Mouse (Mus musculus) layer of hippocampus, adult 9-10 months (tissue): Measurements from ENCODE around the gene Sim2.

ENCODE experiments used
- DNase-seq: peaks from one replicate; pipeline ENCODE4 v3.0.0; 2022; ENCODE audit warnings: low spot score

The Sim2 gene

GRCm38 (mm10) chr16:94084711-94085602 lies at the start of gene Sim2:
Sim2 (plus strand) TSS chr16:94084931.
- DNase-seq: no peak

GRCm38 (mm10) chr16:94037280-94037679 lies 47.5 kb upstream of the Sim2 start:
- no peak for DNase-seq

- DNase-seq: peak; percentile 50
Observed at GRCm38 (mm10) chr16:94038272-94038985, 46.3 kb upstream of the Sim2 start.

DNA sequence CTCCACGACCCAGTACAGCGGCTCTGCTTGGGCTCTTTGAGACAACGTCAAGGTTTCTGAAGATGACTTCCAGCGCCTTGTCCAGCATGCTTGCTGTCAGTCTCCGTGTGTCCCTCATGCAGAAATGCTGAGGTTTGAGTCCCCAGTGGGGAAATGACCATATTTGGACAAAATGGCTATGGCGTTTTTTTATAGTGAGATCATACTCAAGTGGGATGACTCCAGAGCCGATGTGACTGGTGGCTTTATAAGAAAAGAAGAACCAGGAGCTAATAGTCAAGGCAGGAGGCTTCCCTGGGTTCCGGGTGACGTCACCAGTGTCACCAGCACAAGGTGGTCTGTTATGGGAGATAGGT lies 45.8 kb upstream of the Sim2 start:
- no peak for DNase-seq

- no peak for DNase-seq
Observed at GRCm38 (mm10) chr16:94040485-94040884, 44.2 kb upstream of the Sim2 start.

- DNase-seq: no peak
Observed at GRCm38 (mm10) chr16:94041065-94041712, 43.5 kb upstream of the Sim2 start.

DNA sequence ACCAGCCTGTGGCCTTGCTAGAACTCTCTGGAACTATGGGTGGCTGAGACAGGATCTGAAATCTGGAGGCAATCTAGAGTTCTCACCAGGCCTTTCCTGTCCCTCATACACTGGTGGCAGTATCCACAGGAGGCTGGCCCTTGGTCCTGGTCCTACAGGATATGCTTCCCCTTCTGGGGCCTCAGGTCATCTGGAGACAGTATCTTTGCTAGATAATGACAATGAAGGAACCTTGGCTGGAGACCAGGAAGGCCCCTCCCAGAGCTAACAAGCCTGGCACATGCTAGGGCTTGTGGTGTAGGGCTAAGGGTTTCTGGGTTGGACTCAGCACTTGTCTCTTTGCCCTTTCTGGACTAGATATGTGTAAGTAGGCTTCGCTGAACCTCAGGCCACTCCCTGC lies 40.9 kb upstream of the Sim2 start:
- no peak for DNase-seq

DNA sequence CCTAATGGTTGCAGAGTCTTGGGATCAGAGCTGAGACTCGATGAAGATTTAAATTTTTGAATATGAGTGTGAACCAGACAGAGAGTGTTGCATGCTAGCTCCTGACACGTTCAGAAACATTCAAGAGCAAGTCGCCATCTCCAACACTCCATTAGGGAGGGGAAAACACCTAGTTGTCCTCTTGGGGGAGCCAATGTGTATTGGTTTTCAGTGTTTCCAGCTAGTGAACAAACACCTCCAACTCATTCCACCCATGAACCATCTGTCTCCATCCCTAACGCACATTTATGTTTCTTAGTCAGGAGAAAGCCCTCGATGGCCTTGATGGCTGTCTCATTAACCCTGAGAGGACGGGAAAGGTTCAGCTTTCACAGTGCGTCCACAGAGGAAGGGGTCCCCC lies 39.7 kb upstream of the Sim2 start:
- DNase-seq: peak; percentile 21

- no peak for DNase-seq
Observed at GRCm38 (mm10) chr16:94050368-94050767, 34.4 kb upstream of the Sim2 start.

- no peak for DNase-seq
Observed at GRCm38 (mm10) chr16:94055176-94055575, 29.6 kb upstream of the Sim2 start.

DNA sequence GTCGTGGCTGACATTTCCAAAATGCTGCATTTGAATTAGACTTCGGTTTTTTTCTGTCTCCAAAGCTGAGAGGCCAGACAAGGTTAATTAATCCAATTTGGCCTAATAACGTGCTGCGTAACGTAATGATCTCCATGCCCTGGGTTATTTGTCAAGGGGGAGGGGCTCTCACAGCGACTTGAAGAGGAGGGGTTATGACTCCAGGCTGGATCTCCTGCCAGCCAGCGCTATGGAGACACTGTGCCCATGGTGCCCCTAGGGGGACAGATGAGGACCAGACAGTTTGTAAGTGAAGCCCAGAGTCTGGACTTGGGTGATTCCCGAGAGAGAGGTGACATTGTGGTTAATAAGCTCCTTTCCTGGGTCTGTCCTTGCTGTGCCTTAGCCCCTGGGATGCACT lies 29.2 kb upstream of the Sim2 start:
- DNase-seq: no peak

- no peak for DNase-seq
Observed at GRCm38 (mm10) chr16:94059820-94060219, 24.9 kb upstream of the Sim2 start.

- no peak for DNase-seq
Observed at GRCm38 (mm10) chr16:94064211-94064610, 20.5 kb upstream of the Sim2 start.

GRCm38 (mm10) chr16:94065728-94066674 lies 18.7 kb upstream of the Sim2 start:
- no peak for DNase-seq

DNA sequence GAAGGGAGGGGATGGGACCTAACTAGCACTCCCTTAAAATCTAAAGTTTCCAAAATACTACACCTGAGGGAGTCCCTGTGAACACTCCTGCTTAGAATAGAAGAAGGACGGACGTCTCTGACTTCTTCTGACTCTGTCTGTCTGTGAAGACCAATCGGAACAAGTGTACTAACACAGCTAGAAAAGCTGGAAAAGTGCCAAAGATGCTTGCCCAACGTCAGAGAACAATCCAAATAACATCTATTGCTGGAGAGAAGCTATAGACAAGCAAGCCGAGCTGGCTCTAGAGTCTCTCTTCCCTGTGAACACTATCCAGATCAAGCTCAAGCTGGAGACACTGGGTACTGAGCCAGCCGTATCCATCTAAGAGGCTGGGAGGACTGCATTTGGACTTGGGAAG lies 18.0 kb upstream of the Sim2 start:
- DNase-seq: no peak

GRCm38 (mm10) chr16:94067280-94067679 lies 17.5 kb upstream of the Sim2 start:
- DNase-seq: no peak

DNA sequence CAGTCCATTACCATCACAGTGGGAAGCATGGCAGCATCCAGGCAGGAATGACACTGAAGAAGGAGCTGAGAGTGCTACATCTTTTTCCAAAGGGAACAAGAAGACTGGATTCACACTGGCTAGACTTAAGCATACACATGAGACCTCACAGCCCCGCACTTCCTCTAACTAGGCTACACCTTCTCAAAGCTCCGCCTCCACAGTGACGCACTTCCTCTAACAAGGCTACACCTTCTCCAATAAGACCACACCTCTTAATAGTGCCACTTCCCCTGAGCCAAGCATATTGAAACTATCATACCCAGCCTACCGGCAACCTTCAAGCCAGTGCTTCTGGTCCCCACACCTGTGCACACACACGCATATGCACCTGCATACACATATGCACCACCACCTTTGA lies 15.7 kb upstream of the Sim2 start:
- no peak for DNase-seq

DNA sequence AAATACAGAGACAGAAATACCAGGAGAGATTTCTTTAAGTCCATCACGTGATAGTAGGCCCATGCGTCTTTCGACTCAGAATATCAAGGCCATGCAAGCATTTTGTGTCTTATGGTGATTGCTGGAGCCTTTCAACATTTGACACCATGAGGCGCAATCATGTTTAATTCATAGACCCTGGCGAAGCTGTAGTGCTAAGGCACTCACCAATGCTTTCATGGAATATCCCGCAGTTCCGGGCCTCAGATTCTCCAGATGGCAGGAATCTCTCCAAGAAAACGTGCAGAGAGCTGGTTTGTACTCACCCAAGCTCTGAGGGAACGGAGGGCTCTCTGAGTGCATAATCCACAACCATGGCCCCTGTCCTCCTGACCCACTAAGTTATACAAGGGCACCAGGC lies 13.8 kb upstream of the Sim2 start:
- no peak for DNase-seq

DNA sequence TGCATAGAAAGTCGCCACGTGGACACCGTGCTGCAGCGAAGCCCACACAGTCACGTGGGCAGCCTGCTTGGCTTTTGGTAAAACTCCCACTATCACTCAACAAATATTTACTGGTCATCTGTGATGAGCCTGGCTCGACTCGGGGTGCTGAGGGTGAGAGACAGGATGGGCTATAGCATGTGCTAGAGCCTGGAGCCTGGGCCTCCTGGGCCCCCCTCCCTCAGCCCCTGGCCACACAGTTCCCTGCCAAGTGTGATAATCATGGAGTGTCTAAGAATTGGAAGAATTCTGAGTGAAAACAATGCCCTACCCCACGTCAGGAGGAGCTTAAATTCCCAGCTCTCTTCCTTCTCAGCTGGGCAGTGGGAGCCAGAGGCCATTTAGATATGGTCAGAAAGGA lies 13.3 kb upstream of the Sim2 start:
- no peak for DNase-seq

DNA sequence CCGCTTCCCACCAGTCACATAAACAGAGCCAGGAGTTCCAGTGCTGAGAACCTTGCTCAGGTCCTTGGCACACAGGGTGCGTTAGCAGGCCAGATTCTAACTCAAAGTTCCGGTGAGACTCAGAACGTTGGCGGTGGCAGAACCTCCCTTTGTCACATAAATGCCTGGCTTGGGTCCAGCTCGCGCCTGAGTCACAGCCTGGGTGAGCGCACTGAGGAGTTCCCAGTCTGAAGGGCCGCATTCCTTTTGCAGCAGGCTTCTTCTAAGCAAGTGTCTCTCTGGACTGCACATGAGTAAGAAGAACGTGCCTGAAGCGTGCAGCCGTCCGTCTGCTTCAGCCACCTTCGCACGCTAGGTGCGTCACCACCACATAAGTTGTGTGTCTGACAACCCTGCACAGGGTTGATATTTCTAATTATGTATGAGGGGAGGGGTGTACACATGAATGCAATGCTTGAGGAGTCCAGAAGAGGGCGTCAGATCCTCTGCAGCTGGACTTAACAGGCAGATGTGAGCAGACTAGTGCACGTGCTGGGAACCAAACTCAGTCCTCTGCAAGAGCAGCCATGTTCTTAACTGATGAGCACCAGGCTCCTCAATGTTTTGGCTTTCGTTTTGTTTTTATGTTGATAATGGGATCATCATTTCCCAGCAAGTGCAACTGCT lies 9.2 kb upstream of the Sim2 start:
- no peak for DNase-seq
